Mouse (Mus musculus): ENCODE measurements around the gene AL732309.1. TPM values are rescaled to one million over a fixed set of nuclear protein-coding genes. Genes with fewer than 3 reads are reported as not detected.

The AL732309.1 gene
- total and polyA plus RNA-seq, 3 experiments = 4.8 to 11.5 TPM; not detected in 1

GRCm38 (mm10) chr2:25197946-25198345 lies 48.7 kb downstream of the AL732309.1 start:
- 0 out of 2 replicates have a peak overlapping the region, but pooled peaks have one; percentile 96 for H3K27ac ChIP-seq (ENCODE audit: control insufficient read depth, low read depth, low read length)
- H3K79me2 ChIP-seq (ENCODE audit: control insufficient read depth, insufficient read depth, low read length, poor library complexity) = peaks cover 21% of the 10 kb centered on the region
- no peak overlapping the region for H3K9ac ChIP-seq (ENCODE audit: control insufficient read depth, low read depth, low read length, poor library complexity, severe bottlenecking)
- TF ChIP-seq ETS1 (IDR thresholded peaks at IDR 0.05; ENCODE audit: low read depth, low read length) = no peak
- TF ChIP-seq MXI1 (IDR thresholded peaks at IDR 0.05; ENCODE audit: low read depth, low read length) = no peak
- no peak for TF ChIP-seq USF2 (IDR thresholded peaks at IDR 0.05; ENCODE audit: borderline replicate concordance in 1 of 2, insufficient read depth in 1 of 2, low read depth in 1 of 2, low read length in 2 of 2)
- TF ChIP-seq MAFK (IDR thresholded peaks at IDR 0.05; ENCODE audit: borderline replicate concordance, low read depth, low read length) = no peak
- no peak for TF ChIP-seq CHD1 (IDR thresholded peaks at IDR 0.05; ENCODE audit: low read depth, low read length)
- no peak for TF ChIP-seq GABPA (IDR thresholded peaks at IDR 0.05; ENCODE audit: low read depth, low read length)
- TF ChIP-seq KAT2A (conservative IDR thresholded peaks at IDR 0.05; ENCODE audit: low read depth, low read length) = no peak
- TF ChIP-seq MYC (IDR thresholded peaks at IDR 0.05; ENCODE audit: low read depth, low read length) = no peak
- no peak for TF ChIP-seq POLR2AphosphoS5 (IDR thresholded peaks at IDR 0.05; ENCODE audit: borderline replicate concordance, low read depth, low read length)
- TF ChIP-seq NRF1 (IDR thresholded peaks at IDR 0.05; ENCODE audit: insufficient read depth, low read depth, low read length, poor library complexity, severe bottlenecking) = no peak
- no peak for TF ChIP-seq MAZ (IDR thresholded peaks at IDR 0.05; ENCODE audit: low read depth, low read length)
- no peak for TF ChIP-seq TBP (IDR thresholded peaks at IDR 0.05; ENCODE audit: low read depth, low read length)
- no peak for TF ChIP-seq RCOR1 (IDR thresholded peaks at IDR 0.05; ENCODE audit: low read depth, low read length)
- TF ChIP-seq EP300 (IDR thresholded peaks at IDR 0.05; ENCODE audit: low read depth in 1 of 2, low read length in 2 of 2) = no peak
- TF ChIP-seq TCF12 (IDR thresholded peaks at IDR 0.05; ENCODE audit: low read depth, low read length) = no peak
- no peak for TF ChIP-seq HCFC1 (IDR thresholded peaks at IDR 0.05; ENCODE audit: low read depth, low read length)
- no peak for TF ChIP-seq GATA1 (IDR thresholded peaks at IDR 0.05; ENCODE audit: low read depth, low read length)
- TF ChIP-seq E2F4 (IDR thresholded peaks at IDR 0.05; ENCODE audit: borderline replicate concordance, low read depth, low read length) = no peak
- TF ChIP-seq MAX (IDR thresholded peaks at IDR 0.05; ENCODE audit: low read length) = no peak
- TF ChIP-seq MYB (IDR thresholded peaks at IDR 0.05; ENCODE audit: low read depth, low read length) = no peak
- no peak overlapping the region for H3K4me3 ChIP-seq (ENCODE audit: control insufficient read depth in 1 of 2, insufficient read depth in 1 of 2, low read depth in 2 of 2, low read length in 2 of 2)
- H3K27me3 ChIP-seq (ENCODE audit: control insufficient read depth in 1 of 2, insufficient read depth in 2 of 2, low read length in 2 of 2) = no peaks in the 10 kb centered on the region
- peaks cover 2 to 18% of the 10 kb centered on the region in 2 experiments; a peak in 2 of 4 replicates for H3K36me3 ChIP-seq (ENCODE audit: control insufficient read depth in 1 of 2, insufficient read depth in 2 of 2, low read length in 2 of 2)
- H3K4me1 ChIP-seq (ENCODE audit: control insufficient read depth in 1 of 2, insufficient read depth in 2 of 2, low read length in 2 of 2) = peaks cover 6 to 33% of the 10 kb centered on the region in 2 experiments
- no peaks in the 10 kb centered on the region for H3K9me3 ChIP-seq (replicated peaks; ENCODE audit: insufficient read depth, low read length)
- DNase-seq (ENCODE audit: low read depth, low spot score) = no peak

GRCm38 (mm10) chr2:25197191-25197590 lies 49.5 kb downstream of the AL732309.1 start:
- Histone ChIP-seq H3K27ac (ENCODE audit: control insufficient read depth, low read depth, low read length) (peak overlapping the region; percentile 96), H3K79me2 (ENCODE audit: control insufficient read depth, insufficient read depth, low read length, poor library complexity) (peaks cover 21% of the 10 kb centered on the region), H3K9ac (ENCODE audit: control insufficient read depth, low read depth, low read length, poor library complexity, severe bottlenecking) (peak overlapping the region; percentile 84), H3K9me3 (replicated peaks; ENCODE audit: insufficient read depth, low read length) (no peaks in the 10 kb centered on the region), H3K4me3 (ENCODE audit: control insufficient read depth in 1 of 2, insufficient read depth in 1 of 2, low read depth in 2 of 2, low read length in 2 of 2) (peak overlapping the region; percentile 51 to 72), H3K36me3 (ENCODE audit: control insufficient read depth in 1 of 2, insufficient read depth in 2 of 2, low read length in 2 of 2) (peaks cover 2 to 17% of the 10 kb centered on the region in 2 experiments; a peak in 2 of 4 replicates), H3K27me3 (ENCODE audit: control insufficient read depth in 1 of 2, insufficient read depth in 2 of 2, low read length in 2 of 2) (no peaks in the 10 kb centered on the region), H3K4me1 (ENCODE audit: control insufficient read depth in 1 of 2, insufficient read depth in 2 of 2, low read length in 2 of 2) (peaks cover 6 to 32% of the 10 kb centered on the region in 2 experiments)
- peak; percentile 48 for DNase-seq (ENCODE audit: low read depth, low spot score)
- TF ChIP-seq POLR2A (IDR thresholded peaks at IDR 0.05; ENCODE audit: control insufficient read depth in 1 of 2, insufficient read depth in 1 of 2, low read depth in 1 of 2, low read length in 2 of 2, poor library complexity in 1 of 2) = 0 out of 4 replicates have a peak, but pooled peaks of 1 of the 2 experiments have one; percentile 17
- TF ChIP-seq KAT2A (conservative IDR thresholded peaks at IDR 0.05; ENCODE audit: low read depth, low read length) = no peak
- TF ChIP-seq MAZ (IDR thresholded peaks at IDR 0.05; ENCODE audit: low read depth, low read length) = no peak
- TF ChIP-seq ZKSCAN1 (IDR thresholded peaks at IDR 0.05; ENCODE audit: low read depth, low read length) = no peak
- no peak for TF ChIP-seq USF1 (IDR thresholded peaks at IDR 0.05; ENCODE audit: low read depth, low read length)
- no peak for TF ChIP-seq ELF1 (IDR thresholded peaks at IDR 0.05; ENCODE audit: low read depth, low read length)
- no peak for TF ChIP-seq TCF12 (IDR thresholded peaks at IDR 0.05; ENCODE audit: low read depth, low read length)
